Mouse (Mus musculus): ENCODE measurements at regions not wholly inside any gene's neighbourhood (a gene's known extent, or its start where the extent isn't known, plus 50 kb on each side); places are given as distances from the start of the nearest gene placed in this dataset.

DNA sequence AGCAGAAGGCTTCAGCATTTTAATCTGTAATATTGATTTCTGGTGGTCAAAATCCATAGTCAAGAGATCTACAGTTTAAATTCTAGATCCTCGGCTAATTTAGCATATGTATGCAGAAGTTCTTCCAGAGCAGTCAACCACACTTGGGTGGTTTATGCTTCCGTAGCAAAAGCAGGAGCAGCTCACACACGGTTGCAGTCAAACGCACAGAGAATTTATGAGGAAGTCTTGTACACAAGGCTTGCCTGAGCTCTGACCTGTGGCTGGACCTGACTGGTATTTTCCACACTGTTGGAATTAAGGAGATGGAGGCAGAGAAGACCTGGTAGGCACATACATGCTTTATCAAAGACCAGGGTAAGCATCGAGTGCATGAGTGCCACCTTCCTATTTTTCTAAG lies 86.8 kb downstream of the Avpr1a start:
- 80% methylated on average over 5 of the region's 5 CpGs for WGBS
- Histone ChIP-seq H3K36me3 (ENCODE audit: control insufficient read depth, insufficient read depth, low read length) (no peaks in the 10 kb centered on the region), H3K9me3 (ENCODE audit: control insufficient read depth, low read length) (no peaks in the 10 kb centered on the region), H3K4me3 (ENCODE audit: low read depth, low read length) (no peak overlapping the region), H3K27me3 (ENCODE audit: control insufficient read depth, insufficient read depth, low read length) (no peaks in the 10 kb centered on the region), H3K9ac (ENCODE audit: low read length) (no peak overlapping the region), H3K4me2 (ENCODE audit: low read depth) (no peak overlapping the region), H3K27ac (ENCODE audit: low read depth, low read length) (no peak overlapping the region), H3K4me1 (ENCODE audit: control insufficient read depth, insufficient read depth, low read length) (no peaks in the 10 kb centered on the region)
- no peak for DNase-seq (ENCODE audit: low spot score)
- no peak for ATAC-seq (ENCODE audit: insufficient read depth, low FRiP score, low TSS enrichment)

DNA sequence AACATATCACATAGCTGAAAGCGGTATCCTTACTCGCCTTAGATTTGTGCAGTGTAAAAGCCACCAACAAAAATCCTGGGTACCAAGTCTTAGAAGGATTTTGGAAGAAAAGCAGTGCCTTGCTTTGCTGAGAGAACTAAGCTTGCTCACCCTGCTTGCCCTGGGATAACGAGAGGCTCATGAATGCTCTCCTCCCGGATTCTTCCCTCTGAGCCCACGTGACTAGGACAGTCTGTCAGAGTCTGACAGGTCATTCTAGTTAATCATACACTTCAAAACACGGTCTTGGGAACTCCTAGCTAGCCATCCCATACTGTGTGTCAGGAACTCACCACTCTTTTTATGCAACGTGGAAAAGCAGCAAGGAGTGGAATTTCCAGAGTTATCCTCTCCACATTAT lies 91.4 kb downstream of the Avpr1a start:
- H3K27me3 ChIP-seq (ENCODE audit: control insufficient read depth, insufficient read depth, low read length) = no peaks in the 10 kb centered on the region
- H3K4me3 ChIP-seq (ENCODE audit: low read depth, low read length) = no peak overlapping the region
- H3K4me2 ChIP-seq (ENCODE audit: low read depth) = no peak overlapping the region
- H3K27ac ChIP-seq (ENCODE audit: low read depth, low read length) = no peak overlapping the region
- no peak overlapping the region for H3K9ac ChIP-seq (ENCODE audit: low read length)
- 76% methylated on average over 7 of the region's 7 CpGs for WGBS
- ATAC-seq (ENCODE audit: insufficient read depth, low FRiP score, low TSS enrichment) (no peak), DNase-seq (ENCODE audit: low spot score) (no peak)
- H3K4me1 ChIP-seq (ENCODE audit: control insufficient read depth, insufficient read depth, low read length) = no peaks in the 10 kb centered on the region
- no peaks in the 10 kb centered on the region for H3K9me3 ChIP-seq (ENCODE audit: control insufficient read depth, low read length)
- H3K36me3 ChIP-seq (ENCODE audit: control insufficient read depth, insufficient read depth, low read length) = no peaks in the 10 kb centered on the region

GRCm38 (mm10) chr10:122542573-122542972 lies 94.3 kb downstream of the Avpr1a start:
- Histone ChIP-seq H3K9ac (ENCODE audit: low read length) (no peak overlapping the region), H3K4me1 (ENCODE audit: control insufficient read depth, insufficient read depth, low read length) (no peaks in the 10 kb centered on the region), H3K27me3 (ENCODE audit: control insufficient read depth, insufficient read depth, low read length) (no peaks in the 10 kb centered on the region), H3K36me3 (ENCODE audit: control insufficient read depth, insufficient read depth, low read length) (no peaks in the 10 kb centered on the region), H3K4me2 (ENCODE audit: low read depth) (no peak overlapping the region), H3K4me3 (ENCODE audit: low read depth, low read length) (no peak overlapping the region), H3K9me3 (ENCODE audit: control insufficient read depth, low read length) (no peaks in the 10 kb centered on the region), H3K27ac (ENCODE audit: low read depth, low read length) (no peak overlapping the region)
- 69% methylated on average over 9 of the region's 9 CpGs for WGBS
- DNase-seq (ENCODE audit: low spot score) (no peak), ATAC-seq (ENCODE audit: insufficient read depth, low FRiP score, low TSS enrichment) (no peak)

GRCm38 (mm10) chr10:122544096-122544720 lies 95.9 kb downstream of the Avpr1a start:
- Histone ChIP-seq H3K27ac (ENCODE audit: low read depth, low read length) (no peak overlapping the region), H3K4me2 (ENCODE audit: low read depth) (peak overlapping the region; percentile 25), H3K9ac (ENCODE audit: low read length) (no peak overlapping the region), H3K27me3 (ENCODE audit: control insufficient read depth, insufficient read depth, low read length) (no peaks in the 10 kb centered on the region), H3K4me3 (ENCODE audit: low read depth, low read length) (no peak overlapping the region), H3K4me1 (ENCODE audit: control insufficient read depth, insufficient read depth, low read length) (no peaks in the 10 kb centered on the region), H3K36me3 (ENCODE audit: control insufficient read depth, insufficient read depth, low read length) (no peaks in the 10 kb centered on the region), H3K9me3 (ENCODE audit: control insufficient read depth, low read length) (no peaks in the 10 kb centered on the region)
- DNase-seq (ENCODE audit: low spot score) = peak; percentile 65
- WGBS = 28% methylated on average over 16 of the region's 16 CpGs
- peak; percentile 69; the same call in 1 of the 2 replicates for ATAC-seq (ENCODE audit: insufficient read depth, low FRiP score, low TSS enrichment)

DNA sequence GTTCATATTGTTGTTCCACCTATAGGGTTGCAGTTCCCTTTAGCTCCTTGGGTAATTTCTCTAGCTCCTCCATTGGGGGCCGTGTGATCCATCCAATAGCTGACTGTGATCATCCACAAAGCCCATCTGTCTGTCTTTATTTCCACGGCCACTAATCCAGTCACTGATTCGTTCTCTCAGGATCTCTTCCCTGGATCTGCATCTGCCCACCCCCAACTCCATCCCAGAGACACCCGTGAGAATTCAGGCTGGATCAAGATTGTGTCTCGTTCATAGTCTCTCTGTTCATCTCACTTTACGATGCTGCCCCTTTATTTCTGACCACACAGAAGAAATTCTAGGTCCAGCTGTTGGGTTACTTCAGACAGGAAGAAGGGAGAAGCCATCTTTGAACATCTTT lies 96.7 kb downstream of the Avpr1a start:
- no peaks in the 10 kb centered on the region for H3K27me3 ChIP-seq (ENCODE audit: control insufficient read depth, insufficient read depth, low read length)
- no peak overlapping the region for H3K4me3 ChIP-seq (ENCODE audit: low read depth, low read length)
- no peak overlapping the region for H3K9ac ChIP-seq (ENCODE audit: low read length)
- 94% methylated on average over 6 of the region's 6 CpGs for WGBS
- H3K4me1 ChIP-seq (ENCODE audit: control insufficient read depth, insufficient read depth, low read length) = no peaks in the 10 kb centered on the region
- no peak for DNase-seq (ENCODE audit: low spot score)
- no peak for ATAC-seq (ENCODE audit: insufficient read depth, low FRiP score, low TSS enrichment)
- no peaks in the 10 kb centered on the region for H3K9me3 ChIP-seq (ENCODE audit: control insufficient read depth, low read length)
- no peak overlapping the region for H3K4me2 ChIP-seq (ENCODE audit: low read depth)
- no peaks in the 10 kb centered on the region for H3K36me3 ChIP-seq (ENCODE audit: control insufficient read depth, insufficient read depth, low read length)
- no peak overlapping the region for H3K27ac ChIP-seq (ENCODE audit: low read depth, low read length)

GRCm38 (mm10) chr10:122551586-122551985 lies 103.3 kb downstream of the Avpr1a start:
- Histone ChIP-seq H3K27ac (ENCODE audit: low read depth, low read length) (no peak overlapping the region), H3K9ac (ENCODE audit: low read length) (no peak overlapping the region), H3K27me3 (ENCODE audit: control insufficient read depth, insufficient read depth, low read length) (no peaks in the 10 kb centered on the region), H3K36me3 (ENCODE audit: control insufficient read depth, insufficient read depth, low read length) (no peaks in the 10 kb centered on the region), H3K4me3 (ENCODE audit: low read depth, low read length) (no peak overlapping the region), H3K9me3 (ENCODE audit: control insufficient read depth, low read length) (no peaks in the 10 kb centered on the region), H3K4me2 (ENCODE audit: low read depth) (no peak overlapping the region), H3K4me1 (ENCODE audit: control insufficient read depth, insufficient read depth, low read length) (no peaks in the 10 kb centered on the region)
- DNase-seq (ENCODE audit: low spot score) = no peak
- ATAC-seq (ENCODE audit: insufficient read depth, low FRiP score, low TSS enrichment) = no peak
- 79% methylated on average over 5 of the region's 5 CpGs for WGBS

GRCm38 (mm10) chr10:122553124-122553822 lies 105.0 kb downstream of the Avpr1a start:
- no peaks in the 10 kb centered on the region for H3K9me3 ChIP-seq (ENCODE audit: control insufficient read depth, low read length)
- peak; percentile 74 for ATAC-seq (ENCODE audit: insufficient read depth, low FRiP score, low TSS enrichment)

GRCm38 (mm10) chr10:122553851-122554250 lies 105.6 kb downstream of the Avpr1a start:
- Histone ChIP-seq H3K9me3 (ENCODE audit: control insufficient read depth, low read length) (no peaks in the 10 kb centered on the region), H3K36me3 (ENCODE audit: control insufficient read depth, insufficient read depth, low read length) (no peaks in the 10 kb centered on the region), H3K4me2 (ENCODE audit: low read depth) (no peak overlapping the region), H3K9ac (ENCODE audit: low read length) (no peak overlapping the region), H3K27ac (ENCODE audit: low read depth, low read length) (no peak overlapping the region), H3K4me1 (ENCODE audit: control insufficient read depth, insufficient read depth, low read length) (no peaks in the 10 kb centered on the region), H3K27me3 (ENCODE audit: control insufficient read depth, insufficient read depth, low read length) (no peaks in the 10 kb centered on the region), H3K4me3 (ENCODE audit: low read depth, low read length) (no peak overlapping the region)
- DNase-seq (ENCODE audit: low spot score) (no peak), ATAC-seq (ENCODE audit: insufficient read depth, low FRiP score, low TSS enrichment) (no peak)
- WGBS = 82% methylated on average over 2 of the region's 2 CpGs

More at GRCm38 (mm10) chr10:122553124-122553822, 105.0 kb downstream of the Avpr1a start:
- no peak overlapping the region for H3K27ac ChIP-seq (ENCODE audit: low read depth, low read length)
- peak; percentile 65 for DNase-seq (ENCODE audit: low spot score)
- WGBS = 59% methylated on average over 2 of the region's 2 CpGs
- no peak overlapping the region for H3K4me3 ChIP-seq (ENCODE audit: low read depth, low read length)
- no peaks in the 10 kb centered on the region for H3K27me3 ChIP-seq (ENCODE audit: control insufficient read depth, insufficient read depth, low read length)
- H3K9ac ChIP-seq (ENCODE audit: low read length) = no peak overlapping the region
- no peaks in the 10 kb centered on the region for H3K36me3 ChIP-seq (ENCODE audit: control insufficient read depth, insufficient read depth, low read length)
- no peak overlapping the region for H3K4me2 ChIP-seq (ENCODE audit: low read depth)
- H3K4me1 ChIP-seq (ENCODE audit: control insufficient read depth, insufficient read depth, low read length) = no peaks in the 10 kb centered on the region

GRCm38 (mm10) chr10:122558660-122559059 lies 110.4 kb downstream of the Avpr1a start:
- H3K27me3 ChIP-seq (ENCODE audit: control insufficient read depth, insufficient read depth, low read length) = no peaks in the 10 kb centered on the region
- no peak overlapping the region for H3K9ac ChIP-seq (ENCODE audit: low read length)
- H3K27ac ChIP-seq (ENCODE audit: low read depth, low read length) = no peak overlapping the region
- WGBS = 95% methylated on average over 1 of the region's 1 CpGs
- no peaks in the 10 kb centered on the region for H3K4me1 ChIP-seq (ENCODE audit: control insufficient read depth, insufficient read depth, low read length)
- no peak for DNase-seq (ENCODE audit: low spot score)
- H3K9me3 ChIP-seq (ENCODE audit: control insufficient read depth, low read length) = no peaks in the 10 kb centered on the region
- no peak overlapping the region for H3K4me3 ChIP-seq (ENCODE audit: low read depth, low read length)
- ATAC-seq (ENCODE audit: insufficient read depth, low FRiP score, low TSS enrichment) = no peak
- no peak overlapping the region for H3K4me2 ChIP-seq (ENCODE audit: low read depth)
- no peaks in the 10 kb centered on the region for H3K36me3 ChIP-seq (ENCODE audit: control insufficient read depth, insufficient read depth, low read length)

Measured in neural tube, embryonic 11.5 days (tissue).